Mouse (Mus musculus) forelimb bud, embryonic 11.5 days (tissue): ENCODE measurements at regions not wholly inside any gene's neighbourhood (a gene's known extent, or its start where the extent isn't known, plus 50 kb on each side); places are given as distances from the start of the nearest gene placed in this dataset.

ENCODE experiments used
- DNase-seq: peaks from one replicate; pipeline ENCODE4 v3.0.0-alpha.2; 2012; ENCODE audit warnings: low read depth, low spot score

DNA sequence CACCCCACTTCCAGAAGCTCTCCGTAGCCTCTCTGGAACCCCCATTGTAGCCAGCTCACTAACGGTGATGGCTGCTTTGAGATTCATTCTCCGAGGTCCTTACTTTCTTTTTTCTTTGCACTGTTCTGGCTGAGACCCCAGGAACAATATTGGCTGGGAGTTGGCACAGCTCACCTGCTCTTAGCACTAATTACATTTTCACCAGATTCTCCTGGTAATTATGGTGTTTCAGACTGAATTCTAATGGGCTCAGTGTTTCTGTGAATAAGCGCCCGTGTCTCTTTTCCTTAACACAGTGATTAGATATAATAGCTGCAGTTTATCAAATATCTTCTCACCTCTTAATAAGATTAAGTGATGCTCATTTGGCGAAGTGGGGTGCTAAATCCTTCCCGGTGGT, 509.2 kb upstream of the Adamts16 start:
- no peak for DNase-seq

DNA sequence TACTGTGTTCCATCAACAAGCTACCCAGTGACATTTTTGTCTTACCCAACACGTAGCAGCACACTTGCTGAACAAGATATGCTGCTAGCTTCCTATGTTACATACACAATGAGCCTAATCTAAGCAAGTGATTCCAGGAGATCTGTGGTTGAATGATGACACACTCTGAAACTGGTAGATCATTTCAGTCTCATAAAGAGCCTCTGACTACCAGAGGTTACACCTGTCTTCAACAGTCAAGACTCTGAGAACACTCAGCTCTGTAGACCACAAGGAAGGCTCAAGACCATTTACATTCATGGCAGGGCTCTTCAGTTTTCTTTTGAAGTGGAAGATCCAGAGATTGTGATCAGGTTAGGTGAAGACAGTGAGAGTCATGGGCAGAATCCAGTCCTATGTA, 501.3 kb upstream of the Adamts16 start:
- DNase-seq: no peak

GRCm38 (mm10) chr13:71338700-71339099, 497.1 kb upstream of the Adamts16 start:
- no peak for DNase-seq

DNA sequence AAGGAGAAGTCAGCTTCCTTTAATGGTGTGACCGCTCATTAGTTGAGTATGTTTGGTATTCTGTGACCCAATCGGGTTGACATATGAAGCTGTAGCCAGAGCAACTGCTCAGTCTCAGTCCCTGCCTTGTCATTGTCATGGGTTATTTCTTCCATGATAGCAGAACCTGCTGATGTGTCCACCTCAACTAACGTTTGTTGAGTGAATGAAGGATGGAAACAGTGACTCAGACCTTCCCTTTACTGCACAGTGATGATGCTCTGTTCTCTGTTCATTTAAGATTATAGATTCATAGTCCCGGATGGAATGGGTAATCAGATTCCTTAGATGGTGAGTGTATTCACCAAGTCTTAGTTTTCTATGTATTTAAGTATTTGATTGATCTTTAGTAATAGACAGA, 493.3 kb upstream of the Adamts16 start:
- DNase-seq: no peak

DNA sequence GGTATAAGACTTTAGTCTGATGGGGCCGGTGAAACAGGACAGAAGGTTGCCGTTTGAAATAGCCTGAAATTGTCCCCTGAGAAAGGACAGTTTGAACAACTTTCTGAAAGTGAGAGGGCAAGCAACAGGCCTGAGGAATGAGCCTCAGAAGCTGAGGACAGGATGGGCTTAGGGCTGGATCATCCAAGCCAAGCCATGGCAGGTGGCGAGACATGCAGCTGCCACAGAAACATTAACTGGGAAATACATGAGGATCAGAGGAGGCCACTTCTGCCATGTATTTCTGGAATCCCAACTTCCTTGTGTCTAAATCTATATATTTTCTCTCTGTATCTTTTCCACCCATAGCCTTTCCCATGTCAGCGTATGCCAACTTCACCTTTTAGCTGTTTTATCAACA, 491.5 kb upstream of the Adamts16 start:
- DNase-seq: no peak

DNA sequence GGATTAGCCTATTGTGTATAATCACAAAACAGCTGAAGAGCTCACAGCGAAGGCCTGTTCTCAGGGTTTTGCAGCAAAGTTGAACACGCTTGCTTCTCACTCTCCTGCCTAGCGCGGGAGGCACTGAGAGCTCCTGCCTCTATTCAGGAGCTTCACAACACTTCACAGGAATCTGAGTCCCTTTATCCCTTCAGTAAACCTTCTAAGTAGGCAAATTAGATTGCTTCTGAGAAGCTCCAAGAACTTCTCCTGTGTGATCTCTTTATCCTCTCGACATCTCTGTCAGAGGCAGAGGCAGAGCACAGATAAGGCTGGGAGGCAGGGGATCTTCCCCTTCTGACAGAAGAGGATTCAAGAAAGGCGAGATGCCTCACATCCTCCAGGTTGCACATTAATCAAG, 488.7 kb upstream of the Adamts16 start:
- DNase-seq: no peak

DNA sequence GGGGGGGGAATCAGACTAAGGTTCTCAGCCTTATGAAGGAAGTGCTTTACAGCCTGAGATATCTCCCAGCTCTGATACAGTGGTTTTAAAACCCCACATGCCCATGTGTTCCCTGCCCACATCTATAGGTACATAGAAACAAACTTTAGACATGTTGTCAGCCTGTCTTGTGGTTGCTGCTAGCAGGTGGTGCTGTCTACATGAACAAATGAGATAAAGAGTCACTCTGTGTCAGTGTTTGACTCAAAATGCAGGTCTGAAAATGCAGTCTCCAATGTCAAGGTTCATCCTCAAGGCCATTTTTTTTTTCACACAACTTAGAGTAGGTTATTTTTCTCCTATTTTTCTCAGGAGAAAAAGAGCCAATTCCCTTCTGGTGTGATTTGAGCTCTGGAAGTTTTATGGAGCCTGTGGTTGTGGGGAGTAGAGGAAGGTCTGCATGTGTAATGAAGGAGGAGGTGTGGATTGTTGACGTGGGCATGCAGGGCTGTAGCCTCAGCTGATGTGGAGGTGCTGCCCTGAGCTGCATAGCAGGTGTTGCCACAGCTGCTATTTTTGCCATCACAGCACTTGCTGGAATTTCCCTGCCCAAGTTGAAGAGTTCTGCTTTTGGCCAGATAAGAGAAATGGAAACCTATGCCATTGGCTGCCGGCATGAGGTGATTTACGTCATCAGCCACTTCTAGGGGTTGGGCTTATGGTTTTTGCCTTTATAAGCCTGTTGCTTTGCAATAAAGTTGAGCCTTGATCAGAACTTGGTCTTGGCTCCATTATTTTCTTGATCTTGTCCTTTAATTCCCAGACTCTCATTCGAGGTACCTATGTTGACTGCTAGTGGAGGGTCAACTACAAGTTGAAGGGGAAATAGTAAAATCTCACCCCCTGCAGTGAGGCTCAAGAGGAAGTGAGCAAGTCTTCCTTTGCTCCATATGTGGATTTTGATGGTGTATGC, 486.5 kb upstream of the Adamts16 start:
- DNase-seq: no peak

- DNase-seq: no peak
These were observed 478.9 kb upstream of the Adamts16 start for GRCm38 (mm10) chr13:71320489-71320888.

DNA sequence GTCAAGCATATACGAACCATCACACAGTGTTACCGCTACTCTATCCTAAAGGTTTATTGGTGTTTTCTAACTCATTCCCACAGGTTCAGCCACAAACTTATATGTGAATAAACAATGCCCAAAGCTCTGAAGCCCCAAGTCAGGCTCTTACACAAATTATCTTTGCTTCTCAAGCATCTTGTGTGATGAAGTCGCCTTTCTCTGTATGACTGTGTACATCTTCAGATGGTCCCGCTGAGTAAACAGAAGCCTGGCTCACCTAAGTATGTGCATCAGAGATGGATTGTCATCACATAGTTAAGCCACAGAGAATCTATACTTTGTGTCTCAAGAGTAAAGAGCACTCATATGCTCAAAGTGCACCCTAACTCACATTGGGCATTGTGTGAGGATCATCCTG, 462.3 kb upstream of the Adamts16 start:
- no peak for DNase-seq

- no peak for DNase-seq
These were observed 434.4 kb upstream of the Adamts16 start for GRCm38 (mm10) chr13:71275991-71276390.

GRCm38 (mm10) chr13:71274139-71274538, 432.5 kb upstream of the Adamts16 start:
- no peak for DNase-seq

DNA sequence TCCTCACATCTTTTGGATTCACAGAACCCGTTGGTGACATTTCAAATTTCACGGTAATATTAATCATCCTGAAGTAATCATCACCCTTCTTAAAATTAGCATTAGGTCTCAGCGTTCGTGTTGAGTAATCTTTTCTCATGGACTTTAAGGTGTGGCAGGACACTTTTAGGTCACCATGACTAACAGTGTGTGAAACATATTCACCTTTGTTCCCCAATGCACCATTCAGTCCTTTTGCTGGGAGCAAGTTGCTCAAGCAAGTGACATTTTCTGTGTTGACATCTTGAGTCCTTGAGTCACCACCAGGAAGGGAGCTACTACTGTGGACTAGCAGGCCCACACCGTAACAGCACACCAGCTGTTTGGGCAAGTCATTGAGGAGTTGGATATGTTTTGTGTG, 431.9 kb upstream of the Adamts16 start:
- DNase-seq: no peak

- no peak for DNase-seq
These were observed 431.5 kb upstream of the Adamts16 start for GRCm38 (mm10) chr13:71273067-71273466.

- DNase-seq: no peak
These were observed 430.8 kb upstream of the Adamts16 start for GRCm38 (mm10) chr13:71272431-71272830.

GRCm38 (mm10) chr13:71271727-71272418, 430.3 kb upstream of the Adamts16 start:
- DNase-seq: no peak

- DNase-seq: peak; percentile 33
These were observed 428.8 kb upstream of the Adamts16 start for GRCm38 (mm10) chr13:71270370-71270769.

DNA sequence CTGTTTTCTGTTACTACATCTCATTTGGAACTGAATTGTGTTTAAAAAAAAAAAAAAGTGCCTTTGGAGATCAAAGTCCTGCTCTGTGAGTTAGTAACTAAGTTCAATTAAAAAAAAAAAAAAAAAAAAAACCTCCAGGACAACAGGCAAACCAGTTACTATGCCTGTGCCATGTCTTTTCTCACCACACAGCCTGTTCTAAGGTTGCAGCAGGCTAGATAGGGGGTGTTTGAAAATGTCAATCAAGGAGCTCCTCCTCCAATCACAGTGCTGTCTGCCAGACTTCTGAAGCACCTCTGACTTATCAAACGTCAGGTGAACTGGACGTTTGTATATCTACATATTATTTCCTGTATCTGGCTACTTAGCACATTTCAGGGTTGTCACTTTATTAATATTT, 427.9 kb upstream of the Adamts16 start:
- DNase-seq: no peak

GRCm38 (mm10) chr13:71263315-71263878, 421.8 kb upstream of the Adamts16 start:
- no peak for DNase-seq

- DNase-seq: no peak
These were observed 421.1 kb upstream of the Adamts16 start for GRCm38 (mm10) chr13:71262575-71263295.

DNA sequence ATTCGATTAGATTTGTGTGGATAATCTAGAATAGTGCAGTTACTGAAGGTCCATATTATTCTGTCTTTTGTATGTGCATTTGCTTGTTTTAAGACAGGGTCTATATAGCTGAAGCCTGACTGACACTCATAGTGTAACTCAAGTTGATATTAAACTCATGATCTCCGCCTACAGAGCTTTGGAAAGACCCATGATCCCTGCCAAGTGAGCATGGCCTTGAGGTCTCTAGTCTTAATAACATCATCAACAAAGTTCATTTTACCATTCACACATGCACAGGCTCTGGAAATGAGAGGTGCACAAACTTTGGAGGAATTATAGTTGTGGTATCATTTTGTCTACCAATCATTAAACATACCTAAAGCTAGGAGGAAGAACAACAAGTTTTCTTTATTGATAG, 412.4 kb upstream of the Adamts16 start:
- no peak for DNase-seq

DNA sequence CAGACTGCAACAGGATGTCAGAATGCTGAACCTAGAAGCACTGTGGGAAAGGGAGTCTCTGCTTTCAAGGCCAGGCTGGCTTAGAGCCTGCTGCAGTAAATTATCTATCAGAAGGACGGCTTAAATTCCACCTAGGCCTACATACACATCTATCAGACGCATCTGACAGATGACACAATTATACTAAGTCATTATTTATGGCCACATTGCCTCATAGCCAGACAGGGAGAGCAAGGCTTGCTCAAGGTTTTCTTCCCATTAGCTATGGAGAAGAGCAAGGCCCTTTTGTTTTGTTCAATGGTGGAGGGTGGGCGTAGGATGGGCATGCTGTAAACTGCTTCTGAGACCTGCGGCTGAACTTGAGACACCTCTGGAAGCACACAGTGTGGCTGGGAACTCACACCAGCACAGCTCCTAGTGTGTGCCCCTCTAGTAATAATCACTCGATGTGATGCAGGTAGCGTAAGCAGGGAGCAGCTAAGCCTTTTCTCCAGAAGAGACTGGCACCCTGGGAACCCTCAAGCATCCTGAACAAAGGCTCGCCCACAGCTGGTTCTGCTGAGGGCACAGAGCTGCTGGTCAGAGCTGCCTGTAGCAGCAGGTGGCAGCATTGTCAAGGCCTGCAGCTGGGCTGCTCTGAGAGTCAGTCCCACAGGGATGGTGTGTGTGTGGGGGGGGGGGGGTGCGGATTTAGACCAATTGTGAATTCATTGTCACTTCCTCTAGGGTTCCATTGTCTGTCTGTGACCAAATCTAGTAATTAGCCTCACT, 406.8 kb upstream of the Adamts16 start:
- no peak for DNase-seq
